Mouse (Mus musculus): Measurements from ENCODE around the gene Uqcrc1.

The Uqcrc1 gene

GRCm38 (mm10) chr9:108936418-108937364 is at the start of gene Uqcrc1:
Gene Uqcrc1, plus strand, starts transcription at chr9:108936633.
- in situ Hi-C loops (cut with MboI), result no loop called here

GRCm38 (mm10) chr9:108912308-108912707 is 24.1 kb upstream of the Uqcrc1 start:
- in situ Hi-C loops (cut with MboI), result no loop called here

GRCm38 (mm10) chr9:108913161-108913560 is 23.3 kb upstream of the Uqcrc1 start:
- in situ Hi-C loops (cut with MboI), result no loop called here

- in situ Hi-C loops (cut with MboI), result no loop called here
Observed at GRCm38 (mm10) chr9:108913621-108914020, 22.8 kb upstream of the Uqcrc1 start.

- in situ Hi-C loops (cut with MboI), result no loop called here
Observed at GRCm38 (mm10) chr9:108914491-108914890, 21.9 kb upstream of the Uqcrc1 start, which contains the start of gene Tmem89. Gene Tmem89, plus strand, starts transcription at chr9:108914619.

GRCm38 (mm10) chr9:108925897-108926296 is 10.5 kb upstream of the Uqcrc1 start:
- in situ Hi-C loops (cut with MboI), result no loop called here

GRCm38 (mm10) chr9:108928424-108928823 is 8.0 kb upstream of the Uqcrc1 start:
- in situ Hi-C loops (cut with MboI), result no loop called here

GRCm38 (mm10) chr9:108935991-108936390 is 442 bp upstream of the Uqcrc1 start:
- in situ Hi-C loops (cut with MboI), result no loop called here

- in situ Hi-C loops (cut with MboI), result no loop called here
Observed at GRCm38 (mm10) chr9:108945111-108945510, 8.7 kb downstream of the Uqcrc1 start.

GRCm38 (mm10) chr9:108945608-108946007 is 9.2 kb downstream of the Uqcrc1 start:
- in situ Hi-C loops (cut with MboI), result no loop called here

- in situ Hi-C loops (cut with MboI), result no loop called here
Observed at GRCm38 (mm10) chr9:108949231-108949966, 13.0 kb downstream of the Uqcrc1 start.

- in situ Hi-C loops (cut with MboI), result no loop called here
Observed at GRCm38 (mm10) chr9:108949967-108950728, 13.7 kb downstream of the Uqcrc1 start.

- in situ Hi-C loops (cut with MboI), result no loop called here
Observed at GRCm38 (mm10) chr9:108953081-108953636, 16.7 kb downstream of the Uqcrc1 start, which contains the start of gene Col7a1. Gene Col7a1, plus strand, starts transcription at chr9:108953586.

- in situ Hi-C loops (cut with MboI), result no loop called here
Observed at GRCm38 (mm10) chr9:108955241-108955640, 18.8 kb downstream of the Uqcrc1 start.

- in situ Hi-C loops (cut with MboI), result no loop called here
Observed at GRCm38 (mm10) chr9:108955846-108956245, 19.4 kb downstream of the Uqcrc1 start.

GRCm38 (mm10) chr9:108963577-108963976 is 27.1 kb downstream of the Uqcrc1 start:
- in situ Hi-C loops (cut with MboI), result no loop called here

GRCm38 (mm10) chr9:108964338-108964737 is 27.9 kb downstream of the Uqcrc1 start:
- in situ Hi-C loops (cut with MboI), result no loop called here

- in situ Hi-C loops (cut with MboI), result no loop called here
Observed at GRCm38 (mm10) chr9:108970623-108971022, 34.2 kb downstream of the Uqcrc1 start.

- in situ Hi-C loops (cut with MboI), result no loop called here
Observed at GRCm38 (mm10) chr9:108976483-108976882, 40.0 kb downstream of the Uqcrc1 start.

GRCm38 (mm10) chr9:108977966-108978365 is 41.5 kb downstream of the Uqcrc1 start:
- in situ Hi-C loops (cut with MboI), result no loop called here

- in situ Hi-C loops (cut with MboI), result no loop called here
Observed at GRCm38 (mm10) chr9:108982498-108982897, 46.1 kb downstream of the Uqcrc1 start.

GRCm38 (mm10) chr9:108983209-108983608 is 46.8 kb downstream of the Uqcrc1 start:
- in situ Hi-C loops (cut with MboI), result no loop called here
